Mouse (Mus musculus) intestine, embryonic 16.5 days (tissue): ENCODE measurements around the gene Tns1. TPM values are rescaled to one million over a fixed set of nuclear protein-coding genes. Genes with fewer than 3 reads are reported as not detected.

Experiments
- ATAC-seq: fragments of 200-750 bp; cut with Nextera tagmentation; 2 replicates; pipeline ENCODE4 v1.8.0; 2017; ENCODE audit warnings: moderate TSS enrichment, moderate library complexity
- H3K27ac ChIP-seq: fragments of 300-500 bp; sonication (generic); 2 replicates; pipeline ENCODE4 v1.5.1; 2014; ENCODE audit warnings: mild to moderate bottlenecking, low read length
- H3K27me3 ChIP-seq: fragments of 300-500 bp; sonication (generic); replicated peaks from 2 replicates; pipeline ENCODE4 v1.6.1; 2014; ENCODE audit warnings: low read length, control low read depth, mixed read lengths; ENCODE audit not compliant: control insufficient read depth, insufficient read depth
- H3K36me3 ChIP-seq: fragments of 300-500 bp; sonication (generic); 2 replicates; pipeline ENCODE4 v1.6.1; 2014; ENCODE audit warnings: low read length, control low read depth; ENCODE audit not compliant: control insufficient read depth, insufficient read depth
- H3K4me1 ChIP-seq: fragments of 300-500 bp; sonication (generic); 2 replicates; pipeline ENCODE4 v1.6.1; 2014; ENCODE audit warnings: low read length, control low read depth, mixed read lengths; ENCODE audit not compliant: control insufficient read depth, insufficient read depth
- H3K4me2 ChIP-seq: fragments of 300-500 bp; sonication (generic); 2 replicates; pipeline ENCODE4 v1.6.1; 2014; ENCODE audit warnings: low read depth, low read length, control low read depth
- H3K4me3 ChIP-seq: fragments of 300-500 bp; sonication (generic); 2 replicates; pipeline ENCODE4 v1.5.1; 2014; ENCODE audit warnings: mild to moderate bottlenecking, low read length
- H3K9ac ChIP-seq: fragments of 300-500 bp; sonication (generic); 2 replicates; pipeline ENCODE4 v1.6.1; 2014; ENCODE audit warnings: low read depth, low read length
- H3K9me3 ChIP-seq: fragments of 300-500 bp; sonication (generic); 2 replicates; pipeline ENCODE4 v1.6.1; 2016; ENCODE audit warnings: low read length, control low read depth; ENCODE audit not compliant: control insufficient read depth
- WGBS: fragments of 180-500 bp; shearing (Covaris S2); extraction: QIAGEN DNeasy Blood & Tissue Kit; methylation state at CpG from one replicate; pipeline ENCODE4 v1.1.7; 2014; 5-methylcytosine and 5-hydroxymethylcytosine counted together
- polyA plus RNA-seq: library from polyadenylated mRNA; unstranded; fragments of >200 nt; fragmentation: Nextera tagmentation; extraction: Ambion mirVana; gene quantifications from 2 replicates; pipeline ENCODE4 v1.2.1, GENCODE M21; 2015

The Tns1 gene
- polyA plus RNA-seq, 1 experiment from 2014 or later = 20.2 TPM

- no peaks in the 10 kb centered on the region for H3K36me3 ChIP-seq
- peak overlapping the region; percentile 88 for H3K27ac ChIP-seq
- peak overlapping the region; percentile 38; the same call in 1 of the 2 replicates for H3K9ac ChIP-seq
- H3K4me3 ChIP-seq = no peak overlapping the region
- ATAC-seq = peak; percentile 35
- WGBS = 29% methylated on average over 11 of the region's 11 CpGs
- H3K4me1 ChIP-seq = peaks cover 73% of the 10 kb centered on the region
- no peak overlapping the region for H3K4me2 ChIP-seq
- no peaks in the 10 kb centered on the region for H3K27me3 ChIP-seq
- H3K9me3 ChIP-seq = no peaks in the 10 kb centered on the region
These were observed 96.6 kb downstream of the Tns1 start for GRCm38 (mm10) chr1:74027559-74028091.

GRCm38 (mm10) chr1:74026703-74027195 is 97.5 kb downstream of the Tns1 start:
- Histone ChIP-seq H3K27ac (peak overlapping the region; percentile 88), H3K4me1 (peaks cover 68% of the 10 kb centered on the region), H3K4me2 (no peak overlapping the region), H3K36me3 (no peaks in the 10 kb centered on the region), H3K4me3 (no peak overlapping the region), H3K9ac (no peak overlapping the region), H3K27me3 (no peaks in the 10 kb centered on the region), H3K9me3 (no peaks in the 10 kb centered on the region)
- no peak for ATAC-seq
- 65% methylated on average over 9 of the region's 9 CpGs for WGBS

GRCm38 (mm10) chr1:74025651-74026226 is 98.5 kb downstream of the Tns1 start:
- 25% methylated on average over 4 of the region's 4 CpGs for WGBS
- Histone ChIP-seq H3K4me1 (peaks cover 58% of the 10 kb centered on the region), H3K9me3 (no peaks in the 10 kb centered on the region), H3K27ac (peak overlapping the region; percentile 70), H3K4me2 (no peak overlapping the region), H3K4me3 (no peak overlapping the region), H3K27me3 (no peaks in the 10 kb centered on the region), H3K9ac (0 out of 2 replicates have a peak overlapping the region, but pooled peaks have one; percentile 29), H3K36me3 (no peaks in the 10 kb centered on the region)
- ATAC-seq = no peak

GRCm38 (mm10) chr1:74025227-74025626 is 99.0 kb downstream of the Tns1 start:
- Histone ChIP-seq H3K9me3 (no peaks in the 10 kb centered on the region), H3K4me2 (no peak overlapping the region; the same call in 1 of the 2 replicates), H3K27me3 (no peaks in the 10 kb centered on the region), H3K36me3 (no peaks in the 10 kb centered on the region), H3K27ac (peak overlapping the region; percentile 70), H3K9ac (peak overlapping the region; percentile 29; the same call in 1 of the 2 replicates), H3K4me3 (no peak overlapping the region), H3K4me1 (peaks cover 57% of the 10 kb centered on the region)
- WGBS = 18% methylated on average over 6 of the region's 6 CpGs
- peak; percentile 10; the same call in 1 of the 2 replicates for ATAC-seq

GRCm38 (mm10) chr1:74024452-74025190 is 99.6 kb downstream of the Tns1 start:
- peak overlapping the region; percentile 29; the same call in 1 of the 2 replicates for H3K9ac ChIP-seq
- H3K4me2 ChIP-seq = no peak overlapping the region; the same call in 1 of the 2 replicates
- 43% methylated on average over 10 of the region's 10 CpGs for WGBS
- H3K27me3 ChIP-seq = no peaks in the 10 kb centered on the region
- no peaks in the 10 kb centered on the region for H3K9me3 ChIP-seq
- no peaks in the 10 kb centered on the region for H3K36me3 ChIP-seq
- peak; percentile 17; the same call in 1 of the 2 replicates for ATAC-seq
- no peak overlapping the region for H3K4me3 ChIP-seq
- H3K4me1 ChIP-seq = peaks cover 53% of the 10 kb centered on the region
- H3K27ac ChIP-seq = peak overlapping the region; percentile 70

- no peak overlapping the region for H3K4me2 ChIP-seq
- no peak for ATAC-seq
- H3K27ac ChIP-seq = no peak overlapping the region
- no peak overlapping the region for H3K4me3 ChIP-seq
- WGBS = 76% methylated on average over 3 of the region's 3 CpGs
- H3K9ac ChIP-seq = no peak overlapping the region
- no peaks in the 10 kb centered on the region for H3K27me3 ChIP-seq
- H3K4me1 ChIP-seq = peaks cover 39% of the 10 kb centered on the region
- no peaks in the 10 kb centered on the region for H3K9me3 ChIP-seq
- no peaks in the 10 kb centered on the region for H3K36me3 ChIP-seq
These were observed 101.3 kb downstream of the Tns1 start for GRCm38 (mm10) chr1:74022998-74023397.

GRCm38 (mm10) chr1:74022536-74022935 is 101.7 kb downstream of the Tns1 start:
- no peak overlapping the region for H3K4me3 ChIP-seq
- ATAC-seq = no peak
- no peak overlapping the region for H3K4me2 ChIP-seq
- no peaks in the 10 kb centered on the region for H3K9me3 ChIP-seq
- H3K4me1 ChIP-seq = peaks cover 35% of the 10 kb centered on the region
- no peak overlapping the region for H3K27ac ChIP-seq
- no peaks in the 10 kb centered on the region for H3K27me3 ChIP-seq
- no peaks in the 10 kb centered on the region for H3K36me3 ChIP-seq
- 80% methylated on average over 5 of the region's 5 CpGs for WGBS
- no peak overlapping the region for H3K9ac ChIP-seq

GRCm38 (mm10) chr1:74020235-74020634 is 104.0 kb downstream of the Tns1 start:
- Histone ChIP-seq H3K27me3 (no peaks in the 10 kb centered on the region), H3K4me2 (no peak overlapping the region), H3K4me3 (no peak overlapping the region), H3K9me3 (no peaks in the 10 kb centered on the region), H3K36me3 (no peaks in the 10 kb centered on the region), H3K4me1 (peaks cover 29% of the 10 kb centered on the region), H3K9ac (no peak overlapping the region), H3K27ac (no peak overlapping the region)
- ATAC-seq = no peak; the same call in 1 of the 2 replicates
- WGBS = 67% methylated on average over 6 of the region's 6 CpGs

GRCm38 (mm10) chr1:74017399-74018172 is 106.7 kb downstream of the Tns1 start:
- no peak for ATAC-seq
- 76% methylated on average over 9 of the region's 9 CpGs for WGBS
- Histone ChIP-seq H3K4me1 (peaks cover 22% of the 10 kb centered on the region), H3K9me3 (no peaks in the 10 kb centered on the region), H3K27me3 (no peaks in the 10 kb centered on the region), H3K36me3 (no peaks in the 10 kb centered on the region), H3K9ac (no peak overlapping the region), H3K4me3 (no peak overlapping the region), H3K27ac (no peak overlapping the region), H3K4me2 (no peak overlapping the region)
